Mouse (Mus musculus): ENCODE data around the gene Ppfibp2.

Ppfibp2 gene

DNA sequence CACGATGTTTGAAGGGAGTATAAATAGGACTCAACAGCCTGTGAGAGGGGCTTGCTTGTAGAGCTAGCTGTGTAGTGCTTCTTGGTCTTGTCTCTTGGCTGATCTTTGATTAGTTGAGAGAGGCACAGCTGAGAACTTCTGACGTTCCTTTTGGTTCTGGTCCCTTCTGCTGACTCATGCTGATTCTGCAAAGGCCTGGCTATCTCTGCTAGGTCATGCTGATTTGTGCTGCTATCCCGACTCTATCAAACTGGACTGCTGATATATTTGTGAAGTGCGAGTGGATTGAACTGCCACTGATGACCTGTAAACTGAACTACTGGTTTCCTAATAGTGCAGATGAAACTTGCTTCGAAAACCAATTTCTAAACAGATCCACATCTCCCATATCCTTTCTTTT lies 15.9 kb downstream of the Ppfibp2 start:
- DNase-seq (ENCODE audit: low read depth, low spot score), result peak; percentile 38

DNA sequence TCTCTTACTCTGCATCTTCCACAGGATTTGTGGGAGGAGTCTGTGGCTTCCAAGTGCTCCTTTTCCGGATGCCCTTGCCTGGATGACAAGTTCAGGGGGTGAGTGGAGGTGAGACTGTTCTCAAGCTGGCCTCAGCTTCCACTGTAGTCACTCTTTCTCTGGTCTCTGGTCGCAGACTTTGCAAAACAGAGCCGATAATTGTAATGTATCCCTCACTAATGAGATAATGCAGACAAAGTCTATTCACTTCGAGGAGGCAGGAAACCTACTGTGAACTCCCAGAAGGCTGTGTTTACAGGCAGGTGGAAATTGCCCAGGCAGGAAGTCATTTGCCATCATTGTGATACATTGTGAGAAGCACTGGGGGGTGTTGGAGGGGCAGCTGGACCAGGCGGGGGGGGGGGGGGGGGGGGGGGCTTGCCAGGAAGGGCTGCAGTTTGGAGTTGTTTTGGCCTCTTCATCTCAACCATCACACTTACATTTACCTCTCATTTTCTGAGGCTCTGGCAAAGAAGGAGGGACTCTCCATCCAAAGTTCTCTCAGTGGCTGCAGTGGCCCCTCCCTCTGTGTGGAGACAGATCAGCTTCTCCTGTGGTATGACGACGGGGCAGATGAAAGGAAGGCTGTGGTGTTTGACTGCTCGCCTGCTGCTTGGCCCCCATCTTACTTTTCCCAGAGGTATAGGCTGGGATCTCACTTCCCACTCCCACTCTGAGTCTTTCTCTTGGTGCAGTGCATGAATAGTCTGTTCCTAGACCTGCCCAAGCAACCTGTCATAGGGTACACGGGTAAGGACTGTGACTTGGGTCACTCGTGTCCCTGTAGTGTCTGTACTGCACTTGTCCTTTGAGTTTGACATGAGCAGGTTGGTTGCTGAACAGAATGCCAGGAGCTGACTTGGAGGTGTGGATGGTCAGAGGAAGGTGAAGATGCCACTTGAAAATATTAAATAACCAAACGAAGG lies 23.3 kb downstream of the Ppfibp2 start:
- peak; percentile 98 for DNase-seq (ENCODE audit: low read depth, low spot score)

DNA sequence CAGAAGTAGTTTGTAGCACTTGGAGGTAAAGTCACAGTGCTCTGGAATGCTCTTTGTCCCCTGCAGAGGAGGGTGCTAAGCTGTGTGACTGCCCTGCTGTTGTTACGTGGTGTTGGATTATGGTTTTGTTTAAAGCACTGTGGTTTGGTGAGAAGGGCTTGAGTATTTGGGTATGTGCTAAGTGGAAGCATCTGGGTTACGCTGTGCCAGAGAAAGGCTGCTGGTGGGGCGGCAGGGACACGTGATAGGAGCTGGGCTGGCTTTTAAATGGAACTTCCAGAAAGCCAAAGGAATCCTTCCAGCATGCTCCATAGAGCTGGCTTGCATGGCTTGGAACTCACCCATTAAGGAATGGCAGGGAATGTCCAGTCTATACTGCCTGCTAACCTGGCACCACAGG lies 24.2 kb downstream of the Ppfibp2 start:
- peak; percentile 16 for DNase-seq (ENCODE audit: low read depth, low spot score)

- no peak for DNase-seq (ENCODE audit: low read depth, low spot score)
Observed at GRCm38 (mm10) chr7:107620137-107620536, 25.1 kb downstream of the Ppfibp2 start.

- DNase-seq (ENCODE audit: low read depth, low spot score), result no peak
Observed at GRCm38 (mm10) chr7:107624432-107624831, 29.4 kb downstream of the Ppfibp2 start.

GRCm38 (mm10) chr7:107625061-107625460 lies 30.1 kb downstream of the Ppfibp2 start, which contains the start of gene 5330417H12Rik:
Gene 5330417H12Rik (minus strand): TSS chr7:107625161.
- DNase-seq (ENCODE audit: low read depth, low spot score), result no peak

GRCm38 (mm10) chr7:107625781-107626180 lies 30.8 kb downstream of the Ppfibp2 start:
- DNase-seq (ENCODE audit: low read depth, low spot score), result no peak

GRCm38 (mm10) chr7:107628383-107628782 lies 33.4 kb downstream of the Ppfibp2 start:
- no peak for DNase-seq (ENCODE audit: low read depth, low spot score)

- no peak for DNase-seq (ENCODE audit: low read depth, low spot score)
Observed at GRCm38 (mm10) chr7:107633201-107633600, 38.2 kb downstream of the Ppfibp2 start.

GRCm38 (mm10) chr7:107637398-107637797 lies 42.4 kb downstream of the Ppfibp2 start:
- no peak for DNase-seq (ENCODE audit: low read depth, low spot score)

DNA sequence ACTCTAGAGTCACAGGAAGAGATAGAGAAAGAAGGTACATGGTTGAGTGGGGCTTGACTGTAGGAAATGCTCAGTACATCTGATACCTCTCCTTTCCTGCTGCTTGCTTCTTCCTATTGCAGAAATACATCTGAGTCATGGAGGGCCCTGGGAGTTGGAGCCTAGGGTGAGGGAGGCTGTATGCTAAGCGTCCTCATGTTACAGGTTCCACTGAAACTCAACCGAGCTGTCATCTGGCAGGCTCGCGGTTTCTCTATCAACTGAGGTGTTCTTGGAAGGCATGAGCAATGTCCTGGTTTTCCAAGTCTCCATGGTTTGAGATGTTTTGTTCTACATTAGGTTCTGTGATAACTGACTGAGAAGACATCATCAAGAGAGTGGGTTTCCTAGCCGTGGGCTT lies 43.0 kb downstream of the Ppfibp2 start:
- DNase-seq (ENCODE audit: low read depth, low spot score), result no peak

- DNase-seq (ENCODE audit: low read depth, low spot score), result no peak
Observed at GRCm38 (mm10) chr7:107642586-107643275, 47.7 kb downstream of the Ppfibp2 start.

DNA sequence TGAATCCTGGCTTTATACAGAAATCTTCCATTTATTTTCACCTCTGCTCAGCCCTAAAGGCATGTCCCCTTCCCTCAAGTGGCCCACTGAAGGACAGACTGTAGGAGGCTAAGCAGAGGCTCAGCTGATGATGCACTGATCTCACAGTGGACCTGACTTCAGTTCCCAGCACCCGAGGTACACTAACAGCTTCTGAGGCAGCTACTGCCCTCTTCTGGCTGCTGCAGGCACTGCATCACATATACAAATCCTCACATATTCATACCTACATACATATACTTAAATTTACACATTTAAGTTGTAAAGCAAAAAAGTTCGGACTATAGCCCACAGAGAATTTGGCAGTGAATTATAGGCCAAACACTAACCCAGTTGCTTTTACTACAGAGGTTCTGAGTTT lies 50.0 kb downstream of the Ppfibp2 start:
- DNase-seq (ENCODE audit: low read depth, low spot score), result peak; percentile 53

- DNase-seq (ENCODE audit: low read depth, low spot score), result no peak
Observed at GRCm38 (mm10) chr7:107648937-107649688, 54.1 kb downstream of the Ppfibp2 start.

GRCm38 (mm10) chr7:107649990-107650389 lies 55.0 kb downstream of the Ppfibp2 start:
- DNase-seq (ENCODE audit: low read depth, low spot score), result no peak

GRCm38 (mm10) chr7:107651821-107652220 lies 56.8 kb downstream of the Ppfibp2 start:
- no peak for DNase-seq (ENCODE audit: low read depth, low spot score)

DNA sequence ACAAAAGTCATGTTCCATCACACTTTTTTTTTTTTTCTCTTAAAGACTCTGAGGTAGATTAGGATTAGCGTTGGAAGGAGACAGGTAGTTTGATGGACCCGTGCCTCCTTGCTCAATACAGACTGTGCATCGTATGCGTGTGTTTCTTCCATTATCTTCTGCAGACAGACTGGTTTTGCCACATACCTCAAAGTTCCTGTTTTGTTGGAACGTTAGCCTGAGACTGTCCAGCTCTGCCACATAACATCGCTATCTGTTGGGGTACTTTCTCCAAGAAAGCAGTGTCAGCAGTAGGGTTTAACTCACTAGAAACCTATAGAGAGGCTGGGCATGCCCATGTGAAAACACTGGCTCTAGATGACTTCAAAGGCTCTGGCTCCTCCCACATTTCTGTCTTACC lies 61.4 kb downstream of the Ppfibp2 start:
- no peak for DNase-seq (ENCODE audit: low read depth, low spot score)

- DNase-seq (ENCODE audit: low read depth, low spot score), result no peak
Observed at GRCm38 (mm10) chr7:107659186-107659918, 64.3 kb downstream of the Ppfibp2 start.

- DNase-seq (ENCODE audit: low read depth, low spot score), result peak; percentile 94
Observed at GRCm38 (mm10) chr7:107661189-107661842, 66.3 kb downstream of the Ppfibp2 start.

- no peak for DNase-seq (ENCODE audit: low read depth, low spot score)
Observed at GRCm38 (mm10) chr7:107661843-107662281, 66.9 kb downstream of the Ppfibp2 start.

- no peak for DNase-seq (ENCODE audit: low read depth, low spot score)
Observed at GRCm38 (mm10) chr7:107663621-107664020, 68.6 kb downstream of the Ppfibp2 start.

All from R1 (cell line).